Mouse (Mus musculus) embryonic facial prominence, embryonic 12.5 days (tissue): ENCODE measurements at regions not wholly inside any gene's neighbourhood (a gene's known extent, or its start where the extent isn't known, plus 50 kb on each side); places are given as distances from the start of the nearest gene placed in this dataset.
A peak's percentile ranks its signal among the peaks of the same experiment; 100 is the strongest.

Experiments used
- ATAC-seq: fragments of 200-750 bp; cut with Nextera tagmentation; 2 replicates; pipeline ENCODE4 v1.8.0; 2017; ENCODE audit not compliant: insufficient number of reproducible peaks, insufficient read depth, low FRiP score, low TSS enrichment
- H3K27ac ChIP-seq: fragments of 300-500 bp; sonication (generic); 2 replicates; pipeline ENCODE4 v1.5.1; 2016; ENCODE audit warnings: mild to moderate bottlenecking
- H3K27me3 ChIP-seq: fragments of 300-500 bp; sonication (generic); 2 replicates; pipeline ENCODE4 v1.6.1; 2016; ENCODE audit warnings: mild to moderate bottlenecking, moderate library complexity
- H3K36me3 ChIP-seq: fragments of 300-500 bp; sonication (generic); 2 replicates; pipeline ENCODE4 v1.6.1; 2016; ENCODE audit warnings: mild to moderate bottlenecking
- H3K4me1 ChIP-seq: fragments of 300-500 bp; sonication (generic); 2 replicates; pipeline ENCODE4 v1.6.1; 2016
- H3K4me2 ChIP-seq: fragments of 300-500 bp; sonication (generic); replicated peaks from 2 replicates; pipeline ENCODE4 v1.6.1; 2016; ENCODE audit warnings: mild to moderate bottlenecking, moderate library complexity
- H3K4me3 ChIP-seq: fragments of 300-500 bp; sonication (generic); 2 replicates; pipeline ENCODE4 v1.5.1; 2016; ENCODE audit warnings: mild to moderate bottlenecking
- H3K9ac ChIP-seq: fragments of 300-500 bp; sonication (generic); 2 replicates; pipeline ENCODE4 v1.6.1; 2016; ENCODE audit warnings: mild to moderate bottlenecking, moderate library complexity
- H3K9me3 ChIP-seq: fragments of 300-500 bp; sonication (generic); 2 replicates; pipeline ENCODE4 v1.6.1; 2016; ENCODE audit warnings: mild to moderate bottlenecking, moderate library complexity
- WGBS: fragments of 180-500 bp; shearing (Covaris S2); methylation state at CpG from one replicate; pipeline ENCODE4 v1.1.7; 2016; 5-methylcytosine and 5-hydroxymethylcytosine counted together

DNA sequence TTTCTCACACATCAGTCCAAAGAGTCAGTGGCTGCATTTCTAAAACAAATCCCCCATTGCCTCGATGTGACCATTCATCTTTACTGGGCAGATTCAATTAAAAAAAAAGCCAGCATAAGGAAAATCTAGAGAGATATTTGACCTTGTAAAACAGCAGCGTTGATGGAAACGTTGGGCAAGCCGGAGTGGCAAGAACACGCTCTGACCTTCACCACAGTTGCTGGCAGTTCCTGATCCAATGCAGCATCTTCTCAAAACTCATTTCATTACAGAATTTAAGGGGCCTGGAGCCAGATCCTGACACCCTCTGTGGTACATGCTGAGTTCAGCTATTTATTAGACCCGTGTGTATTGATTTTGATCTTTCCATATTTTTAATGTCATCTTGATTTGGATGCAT, 225.7 kb upstream of the Rnd3 start:
- H3K27me3 ChIP-seq: no peaks in the 10 kb centered on the region
- no peak overlapping the region for H3K4me3 ChIP-seq
- H3K4me2 ChIP-seq: no peak overlapping the region
- WGBS: 85% methylated on average over 6 of the region's 6 CpGs
- no peak overlapping the region for H3K9ac ChIP-seq
- H3K27ac ChIP-seq: no peak overlapping the region
- no peaks in the 10 kb centered on the region for H3K36me3 ChIP-seq
- no peak for ATAC-seq
- H3K9me3 ChIP-seq: no peaks in the 10 kb centered on the region
- H3K4me1 ChIP-seq: no peaks in the 10 kb centered on the region

DNA sequence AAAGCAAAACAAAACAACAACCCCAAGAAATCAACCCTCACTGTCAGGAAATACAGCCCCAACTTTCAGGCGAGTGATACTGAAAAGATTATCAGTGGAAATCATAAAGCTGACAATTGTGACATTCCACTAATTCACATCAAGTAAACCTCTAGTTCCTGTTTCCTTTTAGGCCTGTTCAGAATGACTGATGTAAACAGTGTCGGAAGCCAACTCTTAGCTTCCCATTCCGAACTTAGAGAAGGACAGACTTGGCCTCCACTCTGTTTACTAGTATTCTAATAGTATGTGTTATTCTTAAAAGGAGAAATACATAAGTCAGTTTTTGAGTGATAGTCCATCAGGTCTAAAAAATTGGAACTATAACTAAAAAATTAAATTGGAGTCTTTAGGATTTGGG, 223.9 kb upstream of the Rnd3 start:
- no peak for ATAC-seq
- Histone ChIP-seq H3K4me1 (no peaks in the 10 kb centered on the region), H3K4me3 (no peak overlapping the region), H3K27ac (no peak overlapping the region), H3K36me3 (no peaks in the 10 kb centered on the region), H3K4me2 (no peak overlapping the region), H3K27me3 (no peaks in the 10 kb centered on the region), H3K9me3 (no peaks in the 10 kb centered on the region), H3K9ac (no peak overlapping the region)
- WGBS: 78% methylated on average over 3 of the region's 3 CpGs

DNA sequence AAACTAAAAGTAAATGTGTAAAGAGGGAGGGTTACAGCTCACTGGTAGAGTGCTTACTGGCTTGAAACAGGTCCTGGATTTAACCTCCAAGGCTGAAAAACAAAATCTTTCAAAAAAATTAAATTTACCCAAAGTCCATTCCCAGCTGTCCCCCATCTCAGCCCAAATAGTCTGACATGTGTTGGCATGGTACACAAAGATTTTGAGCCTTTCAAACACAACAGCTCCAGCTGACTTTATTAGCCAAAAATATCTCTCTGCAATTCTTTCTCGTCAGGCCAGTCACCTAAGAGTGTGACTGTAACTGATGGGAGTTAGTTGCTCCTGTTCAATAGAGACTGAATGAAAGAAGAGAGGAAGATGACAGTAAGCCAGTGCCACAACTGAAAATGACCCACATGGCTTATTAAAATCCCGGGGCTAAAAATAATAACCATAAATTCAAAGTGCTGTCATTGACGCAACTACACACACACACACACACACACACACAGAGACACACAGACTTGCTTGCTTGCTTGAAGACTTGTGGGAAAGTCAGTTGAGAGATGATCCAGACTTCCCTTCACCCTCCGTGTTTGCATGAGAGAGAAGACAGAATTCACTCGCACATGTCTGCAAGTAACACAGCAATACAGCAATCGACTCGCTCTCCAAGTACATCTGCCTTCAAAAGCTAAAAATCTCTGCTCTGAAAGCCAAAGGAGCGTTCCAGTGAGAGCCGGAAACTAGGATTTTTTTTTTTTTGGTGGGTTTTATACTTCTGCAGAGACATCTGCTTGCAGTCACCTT, 214.1 kb upstream of the Rnd3 start:
- Histone ChIP-seq H3K9me3 (no peaks in the 10 kb centered on the region), H3K9ac (no peak overlapping the region), H3K4me2 (no peak overlapping the region), H3K4me3 (no peak overlapping the region), H3K27ac (no peak overlapping the region), H3K4me1 (no peaks in the 10 kb centered on the region), H3K27me3 (no peaks in the 10 kb centered on the region), H3K36me3 (no peaks in the 10 kb centered on the region)
- ATAC-seq: no peak
- 71% methylated on average over 9 of the region's 9 CpGs for WGBS

DNA sequence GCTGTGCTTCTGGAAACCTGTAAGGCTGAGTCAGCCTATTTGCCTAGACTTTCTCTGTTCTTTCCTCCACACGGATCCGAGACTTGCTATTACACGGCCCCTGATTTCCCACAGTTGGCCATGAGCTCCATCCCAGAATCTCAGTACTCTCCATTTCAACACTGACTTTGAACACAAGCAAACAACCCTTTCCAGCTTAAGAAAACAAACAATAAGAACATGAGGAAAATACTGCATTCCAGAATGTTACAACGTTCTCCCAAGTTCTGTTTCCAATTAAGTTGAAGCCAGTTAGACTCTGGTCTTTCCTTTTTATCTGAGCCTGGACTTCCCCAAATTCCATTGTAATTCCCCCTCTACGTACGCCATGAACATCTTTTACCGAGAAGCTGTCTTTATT, 206.4 kb upstream of the Rnd3 start:
- no peak for ATAC-seq
- H3K9ac ChIP-seq: no peak overlapping the region
- peak overlapping the region; percentile 46 for H3K27ac ChIP-seq
- H3K36me3 ChIP-seq: no peaks in the 10 kb centered on the region
- 0 out of 2 replicates have a peak, but pooled peaks cover 5% of the 10 kb centered on the region for H3K4me1 ChIP-seq
- H3K4me3 ChIP-seq: no peak overlapping the region
- no peaks in the 10 kb centered on the region for H3K9me3 ChIP-seq
- H3K27me3 ChIP-seq: no peaks in the 10 kb centered on the region
- 23% methylated on average over 7 of the region's 7 CpGs for WGBS
- H3K4me2 ChIP-seq: no peak overlapping the region

DNA sequence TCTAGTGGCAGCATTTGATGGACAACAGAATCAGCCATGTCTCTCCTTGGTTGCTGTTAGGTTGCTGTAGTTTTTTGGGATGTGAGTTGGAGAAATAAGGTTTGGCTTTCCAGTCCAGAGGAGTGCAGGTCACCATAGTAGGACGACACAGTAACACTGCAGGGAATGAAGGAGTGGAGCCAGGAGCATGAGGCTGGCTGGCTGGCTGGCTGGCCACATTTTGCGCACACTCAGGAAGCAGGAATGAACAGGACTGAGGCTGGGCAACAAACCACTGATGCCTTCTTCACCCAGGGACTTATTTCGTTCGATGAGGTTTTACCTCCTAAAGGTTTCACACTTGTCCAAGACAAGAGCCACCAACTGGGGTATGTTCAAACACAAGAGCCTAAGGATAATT, 205.9 kb upstream of the Rnd3 start:
- 0 out of 2 replicates have a peak, but pooled peaks cover 5% of the 10 kb centered on the region for H3K4me1 ChIP-seq
- no peaks in the 10 kb centered on the region for H3K27me3 ChIP-seq
- H3K4me2 ChIP-seq: no peak overlapping the region
- no peaks in the 10 kb centered on the region for H3K9me3 ChIP-seq
- no peak overlapping the region for H3K4me3 ChIP-seq
- no peak overlapping the region for H3K9ac ChIP-seq
- peak overlapping the region; percentile 46 for H3K27ac ChIP-seq
- ATAC-seq: no peak
- H3K36me3 ChIP-seq: no peaks in the 10 kb centered on the region
- WGBS: 94% methylated on average over 4 of the region's 4 CpGs

DNA sequence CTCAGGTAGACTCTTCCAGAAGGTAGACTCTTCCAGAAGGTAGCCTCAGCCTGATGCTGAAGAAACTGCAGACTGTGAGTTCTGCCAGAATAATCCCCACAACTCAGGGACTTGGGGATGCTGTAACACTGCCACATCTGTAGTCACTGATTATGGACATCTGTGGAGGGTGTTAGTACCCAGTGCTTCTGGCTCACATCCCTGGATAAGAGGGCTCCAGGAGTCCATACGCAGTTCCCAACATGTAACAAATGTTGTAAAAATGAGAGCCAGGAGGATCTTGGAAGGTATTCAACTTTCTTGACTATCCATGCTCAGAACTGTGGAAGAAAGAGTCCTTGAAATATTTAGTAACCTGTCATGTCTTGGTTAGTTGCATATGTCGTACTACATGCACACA, 200.7 kb upstream of the Rnd3 start:
- Histone ChIP-seq H3K9me3 (no peaks in the 10 kb centered on the region), H3K27ac (no peak overlapping the region), H3K4me2 (no peak overlapping the region), H3K4me1 (peaks cover 7% of the 10 kb centered on the region; the same call in 1 of the 2 replicates), H3K36me3 (no peaks in the 10 kb centered on the region), H3K9ac (no peak overlapping the region), H3K27me3 (no peaks in the 10 kb centered on the region), H3K4me3 (no peak overlapping the region)
- ATAC-seq: 0 out of 2 replicates have a peak, but pooled peaks have one; percentile 22
- 54% methylated on average over 2 of the region's 2 CpGs for WGBS

DNA sequence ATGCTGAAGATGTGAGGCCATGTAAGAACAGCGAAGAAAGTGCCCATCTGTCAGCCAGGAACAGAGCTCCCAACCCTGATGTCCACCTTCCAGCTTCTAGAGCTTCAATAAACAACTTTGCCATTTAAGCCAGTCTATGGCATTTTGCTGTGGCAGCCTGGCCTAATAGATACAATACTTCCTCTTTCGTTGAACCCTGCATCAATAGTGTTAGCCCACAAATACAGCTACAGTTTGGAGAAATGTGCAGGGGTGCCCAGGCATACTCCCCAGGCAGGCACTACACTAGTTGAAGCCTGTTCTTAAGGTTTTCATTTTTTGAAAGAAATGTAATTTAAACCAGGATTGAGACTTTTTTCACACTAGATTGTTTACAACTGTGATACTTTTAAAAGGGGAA, 199.9 kb upstream of the Rnd3 start:
- 67% methylated on average over 2 of the region's 2 CpGs for WGBS
- Histone ChIP-seq H3K9ac (no peak overlapping the region), H3K4me3 (no peak overlapping the region), H3K4me1 (peaks cover 5% of the 10 kb centered on the region; the same call in 1 of the 2 replicates), H3K27ac (no peak overlapping the region), H3K36me3 (no peaks in the 10 kb centered on the region), H3K9me3 (no peaks in the 10 kb centered on the region), H3K27me3 (no peaks in the 10 kb centered on the region), H3K4me2 (no peak overlapping the region)
- ATAC-seq: no peak

DNA sequence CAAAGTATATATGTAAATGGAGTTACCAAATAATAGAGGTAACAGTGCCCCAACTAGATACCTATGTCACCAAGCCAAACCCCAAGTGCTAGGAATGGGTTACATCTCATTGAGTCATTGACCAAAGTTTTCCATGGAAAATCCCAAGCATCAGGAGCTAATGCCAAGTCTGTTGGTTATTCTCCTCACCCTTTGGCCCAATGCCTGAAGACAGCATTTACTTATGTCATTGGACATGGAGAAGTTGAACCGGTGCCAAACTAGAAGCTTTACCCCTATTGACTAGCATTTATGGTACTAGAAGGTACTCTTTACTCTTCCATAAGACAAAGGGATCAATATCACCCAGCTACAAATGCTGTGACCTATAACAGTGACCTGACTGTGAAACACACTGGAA, 198.2 kb upstream of the Rnd3 start:
- Histone ChIP-seq H3K9me3 (no peaks in the 10 kb centered on the region), H3K9ac (no peak overlapping the region), H3K36me3 (no peaks in the 10 kb centered on the region), H3K4me2 (no peak overlapping the region), H3K27me3 (no peaks in the 10 kb centered on the region), H3K4me1 (peaks cover 5% of the 10 kb centered on the region; the same call in 1 of the 2 replicates), H3K27ac (no peak overlapping the region), H3K4me3 (no peak overlapping the region)
- ATAC-seq: no peak
- WGBS: 92% methylated on average over 1 of the region's 1 CpGs

DNA sequence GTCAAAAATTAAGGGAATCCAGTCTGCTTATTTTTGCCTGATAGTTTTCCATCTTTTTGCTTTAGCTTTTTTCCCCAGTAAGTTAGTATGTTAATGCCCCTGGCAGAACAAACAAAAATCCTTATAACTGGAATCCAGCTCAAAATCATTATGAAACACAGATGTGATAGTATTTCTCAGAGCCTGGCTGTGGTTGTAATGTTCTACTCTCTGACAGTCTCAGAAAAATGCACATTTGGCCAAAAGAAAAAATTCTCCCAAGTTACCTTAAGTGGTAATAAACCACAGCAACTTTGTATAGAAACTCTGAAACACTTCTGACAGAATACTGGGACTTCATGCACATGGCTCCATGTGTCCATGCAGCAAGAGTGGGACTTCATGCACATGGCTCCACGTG, 193.5 kb upstream of the Rnd3 start:
- H3K4me1 ChIP-seq: no peaks in the 10 kb centered on the region
- no peaks in the 10 kb centered on the region for H3K36me3 ChIP-seq
- H3K4me3 ChIP-seq: no peak overlapping the region
- no peaks in the 10 kb centered on the region for H3K27me3 ChIP-seq
- no peak overlapping the region for H3K9ac ChIP-seq
- WGBS: 77% methylated on average over 1 of the region's 1 CpGs
- H3K27ac ChIP-seq: no peak overlapping the region
- no peak for ATAC-seq
- no peaks in the 10 kb centered on the region for H3K9me3 ChIP-seq
- no peak overlapping the region for H3K4me2 ChIP-seq

DNA sequence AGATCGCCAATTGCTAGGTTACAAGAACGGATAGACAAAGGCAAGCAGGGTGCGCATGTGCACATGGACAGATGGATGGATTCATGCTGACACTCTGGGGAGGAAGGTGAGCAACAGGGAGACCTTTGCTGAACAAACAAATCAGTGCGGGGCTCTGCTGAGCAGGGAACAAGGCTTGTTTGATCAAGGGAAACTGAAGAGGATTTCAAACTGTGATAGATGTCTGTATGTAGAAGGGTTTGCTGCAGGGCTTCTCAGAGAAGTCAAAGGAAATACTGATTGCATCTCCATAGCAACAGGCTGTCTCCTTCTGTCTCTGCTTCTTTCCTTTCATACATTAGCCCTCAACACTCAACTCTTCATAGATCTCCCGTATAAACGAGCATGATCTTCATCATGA, 185.5 kb upstream of the Rnd3 start:
- Histone ChIP-seq H3K4me1 (no peaks in the 10 kb centered on the region), H3K4me2 (no peak overlapping the region), H3K9ac (no peak overlapping the region), H3K27me3 (no peaks in the 10 kb centered on the region), H3K36me3 (no peaks in the 10 kb centered on the region), H3K27ac (no peak overlapping the region), H3K4me3 (no peak overlapping the region), H3K9me3 (no peaks in the 10 kb centered on the region)
- WGBS: 59% methylated on average over 6 of the region's 6 CpGs
- ATAC-seq: no peak

DNA sequence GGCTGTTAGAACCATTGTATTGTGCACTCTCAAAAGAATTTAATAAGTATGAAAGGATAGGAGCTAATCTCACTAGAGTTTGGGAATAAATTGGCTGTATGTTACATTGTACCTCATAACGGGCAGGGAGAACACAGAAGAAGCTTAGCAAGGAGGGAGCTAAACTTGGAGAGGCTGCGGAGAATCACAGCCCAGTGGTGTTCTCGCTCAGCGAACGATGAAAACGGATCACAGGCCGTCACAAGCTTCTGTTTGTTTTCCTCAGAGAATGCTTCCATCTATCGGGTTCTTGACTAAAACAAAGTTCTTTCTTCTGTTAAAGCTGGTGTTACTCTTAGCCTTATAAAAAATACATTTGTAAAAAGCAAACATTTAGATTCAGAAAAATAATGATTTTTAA, 178.2 kb upstream of the Rnd3 start:
- no peak for ATAC-seq
- H3K36me3 ChIP-seq: no peaks in the 10 kb centered on the region
- H3K4me2 ChIP-seq: no peak overlapping the region
- H3K27me3 ChIP-seq: no peaks in the 10 kb centered on the region
- WGBS: 59% methylated on average over 8 of the region's 8 CpGs
- no peak overlapping the region for H3K27ac ChIP-seq
- no peaks in the 10 kb centered on the region for H3K9me3 ChIP-seq
- no peak overlapping the region for H3K9ac ChIP-seq
- no peak overlapping the region for H3K4me3 ChIP-seq
- H3K4me1 ChIP-seq: no peaks in the 10 kb centered on the region

DNA sequence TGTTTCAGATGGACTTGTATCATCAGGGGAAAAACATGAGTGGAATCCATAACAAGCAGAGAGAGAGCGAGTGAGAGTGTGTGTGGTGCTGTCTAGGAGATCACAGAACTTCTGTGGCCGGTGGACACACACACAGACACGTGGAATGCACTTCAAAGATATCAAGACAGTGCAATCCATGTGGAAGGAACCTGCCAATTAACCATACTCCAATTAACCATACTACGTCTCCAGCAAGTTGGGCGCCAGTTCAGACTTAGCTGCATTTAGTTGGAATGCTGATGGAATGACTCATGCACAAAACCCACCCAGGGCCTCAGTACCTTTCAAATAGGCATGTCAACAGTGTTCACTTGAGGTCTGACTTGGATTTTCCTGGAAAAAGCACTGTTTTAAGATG, 172.8 kb upstream of the Rnd3 start:
- H3K27ac ChIP-seq: no peak overlapping the region
- H3K9me3 ChIP-seq: peaks cover 3% of the 10 kb centered on the region; the same call in 1 of the 2 replicates
- no peak overlapping the region for H3K9ac ChIP-seq
- ATAC-seq: no peak
- H3K4me1 ChIP-seq: no peaks in the 10 kb centered on the region
- no peaks in the 10 kb centered on the region for H3K36me3 ChIP-seq
- WGBS: 74% methylated on average over 5 of the region's 5 CpGs
- H3K4me2 ChIP-seq: no peak overlapping the region
- no peaks in the 10 kb centered on the region for H3K27me3 ChIP-seq
- H3K4me3 ChIP-seq: no peak overlapping the region
